Mouse (Mus musculus) regulatory T cell (primary cell): ENCODE measurements at regions not wholly inside any gene's neighbourhood (a gene's known extent, or its start where the extent isn't known, plus 50 kb on each side); places are given as distances from the start of the nearest gene placed in this dataset.

Experiments used
- in situ Hi-C: fragments of 300-600 bp; cut with MboI, MseI; formaldehyde crosslinking; loops from one replicate; pipeline ENCODE4 v1.15.1; 2025; ENCODE audit warnings: high pct_unique_total_duplicates

DNA sequence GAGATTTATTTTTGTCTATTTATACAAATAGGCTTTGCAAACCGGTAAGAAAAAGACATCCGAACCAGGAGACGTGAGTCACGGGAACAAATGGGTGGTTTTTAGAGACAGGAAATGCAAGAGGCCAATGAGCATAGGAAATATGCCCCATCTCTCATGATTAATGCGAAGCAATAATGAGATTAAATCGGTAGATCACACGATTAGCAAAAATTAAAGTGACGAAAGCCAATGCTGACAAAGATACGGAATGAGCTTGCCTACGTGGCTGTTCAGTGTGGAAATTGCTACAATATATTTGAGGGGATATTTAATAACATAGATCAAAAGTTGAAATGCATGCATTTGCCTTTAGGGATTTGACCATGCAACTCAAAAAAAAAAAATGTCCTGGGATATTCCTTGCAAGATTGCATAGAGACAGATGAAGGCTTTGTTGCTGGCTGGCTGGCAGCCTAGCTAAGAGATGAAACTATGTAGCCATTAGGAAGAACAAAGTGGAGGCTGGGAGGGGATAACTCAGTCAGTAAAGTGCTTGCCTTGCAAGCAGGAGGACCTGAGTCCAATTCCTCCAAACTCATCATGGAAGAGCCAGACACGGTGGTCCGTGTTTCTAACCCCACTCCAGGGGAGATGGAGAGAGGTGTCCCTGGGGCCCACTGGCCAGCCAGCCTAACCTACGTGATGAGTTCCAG lies 60.2 kb upstream of the Unc5b start:
- in situ Hi-C loops: no loop called here

DNA sequence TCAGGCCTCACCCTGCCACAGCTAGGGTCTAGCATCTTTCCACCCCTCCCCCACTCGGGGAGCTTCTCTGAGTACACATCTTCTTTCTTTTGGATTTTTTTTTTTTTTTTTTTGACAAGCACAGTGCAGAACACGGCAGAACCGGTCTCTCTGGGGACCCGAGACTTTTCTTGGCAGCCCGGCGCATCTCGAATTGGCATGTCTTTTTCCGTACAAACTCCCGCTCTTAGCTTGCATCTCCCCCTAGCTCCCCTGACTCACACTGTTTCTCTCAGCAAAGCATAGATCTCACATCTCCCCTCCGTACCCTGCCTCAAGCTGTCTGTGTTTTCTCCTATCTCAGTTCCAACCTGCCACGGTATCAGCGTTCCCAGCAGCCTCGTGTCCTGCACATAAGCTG lies 58.4 kb upstream of the Unc5b start:
- in situ Hi-C loops: no loop called here

DNA sequence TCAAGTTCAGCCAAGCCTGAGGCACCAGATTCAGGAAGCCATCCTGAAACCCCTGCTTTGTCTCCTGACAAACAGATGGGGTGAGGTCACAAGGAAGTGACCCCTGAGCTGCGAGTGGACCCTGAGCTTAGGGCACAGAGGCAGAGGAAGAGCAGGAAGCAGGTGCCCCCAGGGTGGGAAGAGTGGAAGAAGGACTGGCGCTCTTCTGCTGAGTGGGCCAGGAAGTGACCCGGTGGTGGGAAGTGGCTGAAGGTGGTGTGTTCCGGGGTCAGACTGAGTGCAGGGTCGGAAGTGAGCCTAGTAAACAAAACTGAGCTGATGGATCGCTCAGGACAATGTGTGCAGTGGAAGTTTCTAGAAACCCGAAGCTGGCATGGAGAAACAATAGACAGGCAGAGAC lies 57.2 kb upstream of the Unc5b start:
- in situ Hi-C loops: no loop called here

DNA sequence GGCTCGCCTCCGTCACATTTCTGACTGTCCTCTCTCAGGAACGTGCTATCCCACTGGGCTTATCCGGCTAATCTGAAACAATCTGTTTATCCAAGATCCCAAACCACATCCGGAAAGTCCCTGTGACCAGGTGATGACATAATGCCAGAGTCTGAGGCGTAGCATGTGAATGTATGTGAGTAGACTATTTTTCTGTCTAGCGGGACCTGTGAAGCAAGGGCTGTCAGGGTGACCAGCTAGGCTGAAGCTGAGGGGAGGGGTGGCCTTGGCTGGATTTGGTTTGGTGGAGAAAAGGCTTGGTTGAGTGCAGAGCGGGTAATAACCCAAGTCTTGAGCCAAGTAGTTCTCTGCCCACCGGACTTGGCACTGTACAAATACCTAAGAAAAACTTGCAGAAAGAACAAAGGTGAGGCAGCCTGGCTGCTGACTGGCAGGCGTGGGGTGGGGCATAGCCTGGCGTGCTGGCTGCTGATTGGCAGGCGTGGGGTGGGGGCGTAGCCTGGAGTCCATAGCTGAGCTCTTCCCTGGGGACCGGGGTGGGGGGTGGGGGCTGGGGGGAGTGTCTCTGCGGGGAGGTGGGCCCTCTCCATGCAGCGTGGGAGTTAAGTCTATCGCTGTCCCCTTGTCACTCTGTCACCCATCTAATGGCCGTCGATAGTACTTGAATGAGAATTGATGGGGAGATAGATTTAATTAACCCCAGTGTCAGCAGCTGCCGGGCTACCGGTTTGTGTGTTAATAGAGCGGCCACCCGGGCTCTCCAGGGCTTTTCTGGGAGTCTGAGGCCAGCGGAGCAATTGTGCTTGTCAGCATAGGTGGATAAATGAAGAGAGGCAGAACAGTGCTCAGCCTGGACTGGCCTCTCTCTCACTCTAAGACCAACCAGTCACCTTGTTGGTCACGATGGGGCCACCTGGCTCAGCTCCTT lies 54.2 kb upstream of the Unc5b start:
- in situ Hi-C loops: no loop called here

DNA sequence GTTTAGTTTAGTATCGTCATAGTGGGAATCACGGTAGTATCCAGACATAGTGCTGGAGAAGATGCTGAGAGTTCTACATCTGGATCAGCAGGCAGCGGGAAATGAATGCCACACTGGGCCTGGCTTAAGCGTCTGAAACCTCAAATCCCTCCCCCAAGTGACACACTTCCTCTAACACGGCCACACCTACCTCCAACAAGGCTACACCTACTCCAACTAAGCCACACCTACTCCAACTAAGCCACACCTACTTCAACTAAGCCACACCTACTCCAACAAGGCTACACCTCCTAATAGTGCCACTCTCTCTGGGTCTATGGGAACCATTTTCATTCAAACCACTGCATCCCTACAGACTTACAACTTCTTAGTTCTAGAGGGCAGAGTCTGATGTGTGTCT lies 53.4 kb upstream of the Unc5b start:
- in situ Hi-C loops: no loop called here
